Mouse (Mus musculus) right cerebral cortex, postnatal 10 days (tissue): ENCODE results near the gene Txndc16.
A peak's percentile ranks its signal among the peaks of the same experiment; 100 is the strongest.

Source experiments
- DNase-seq, 2 experiments: peaks; one replicate each; pipeline ENCODE4 v3.0.0; 2021; ENCODE audit warnings: low spot score in 2 of 2

Txndc16 gene

DNA sequence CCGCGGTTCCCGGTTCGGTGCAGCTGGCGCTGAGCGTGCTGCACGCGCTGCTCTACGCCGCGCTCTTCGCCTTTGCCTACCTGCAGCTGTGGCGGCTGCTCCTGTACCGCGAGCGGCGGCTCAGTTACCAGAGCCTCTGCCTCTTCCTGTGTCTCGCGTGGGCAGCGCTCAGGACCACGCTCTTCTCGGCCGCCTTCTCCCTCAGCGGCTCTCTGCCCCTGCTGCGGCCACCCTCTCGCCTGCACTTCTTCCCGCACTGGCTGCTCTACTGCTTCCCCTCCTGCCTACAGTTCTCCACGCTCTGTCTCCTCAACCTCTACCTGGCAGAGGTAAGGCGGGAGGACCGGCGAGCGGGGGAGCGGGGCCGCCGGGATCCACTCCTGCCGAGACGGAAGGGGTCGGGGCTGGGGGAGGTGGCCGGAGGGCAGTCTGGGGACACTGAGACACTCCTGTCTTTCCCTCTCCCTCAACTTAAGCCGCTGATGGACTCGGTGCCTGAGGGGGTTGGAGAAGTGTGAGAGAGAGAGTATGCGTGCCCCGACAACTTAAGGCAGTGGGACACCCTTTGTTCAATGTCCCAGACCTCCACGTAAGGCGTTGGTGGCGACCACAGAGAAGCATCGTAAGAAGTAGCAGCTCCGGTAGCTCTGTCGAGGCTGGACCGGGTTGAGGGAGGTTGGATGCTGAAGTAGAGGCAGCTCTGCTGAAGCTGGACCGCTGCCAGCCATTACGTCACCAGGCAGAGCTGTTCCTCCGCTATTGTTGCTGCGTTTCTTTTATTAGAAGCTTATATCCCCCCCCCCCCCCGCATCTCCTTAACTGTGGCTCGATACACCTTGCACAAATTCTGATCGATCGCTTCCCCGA lies at the start of gene Txndc16:
TSS of gene Txndc16 (minus strand) at position 239 of the 867 bp plus-strand sequence.
- DNase-seq = peak; percentile 91

DNA sequence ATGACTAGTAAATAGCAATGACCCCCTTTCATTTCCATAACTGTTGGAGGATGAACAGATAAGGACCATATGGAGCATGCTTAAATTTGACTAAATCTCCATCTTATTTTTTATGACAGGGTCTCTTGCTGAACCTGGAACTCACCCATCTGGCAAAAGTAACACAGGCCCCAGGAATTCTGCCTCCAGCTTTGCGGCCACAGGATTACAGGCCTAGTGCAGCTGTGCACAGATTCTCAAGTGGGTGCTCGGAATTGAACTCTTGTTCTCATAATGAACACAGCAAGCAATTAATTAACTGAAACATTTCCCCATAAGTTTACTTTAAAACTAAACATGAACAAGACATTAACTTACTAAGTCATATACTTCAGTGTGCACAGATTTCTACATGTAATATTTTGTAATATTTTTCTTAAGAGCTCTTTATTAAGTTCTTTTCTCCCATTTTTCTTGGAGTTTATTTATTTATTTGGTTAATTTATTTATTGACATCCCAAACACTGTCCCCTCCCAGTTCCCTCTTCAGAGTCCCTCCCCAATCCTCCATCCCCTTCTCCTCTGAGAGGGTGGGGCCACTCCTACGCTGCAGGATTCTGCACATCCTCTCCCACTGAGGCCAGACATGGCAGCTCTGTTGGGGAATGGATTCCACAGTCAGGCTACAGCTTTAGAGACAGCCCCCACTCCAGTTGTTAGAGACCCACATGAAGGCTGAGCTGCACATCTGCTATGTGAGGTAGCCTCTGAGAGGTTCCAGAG lies 43.9 kb upstream of the Txndc16 start:
- no peak for DNase-seq

DNA sequence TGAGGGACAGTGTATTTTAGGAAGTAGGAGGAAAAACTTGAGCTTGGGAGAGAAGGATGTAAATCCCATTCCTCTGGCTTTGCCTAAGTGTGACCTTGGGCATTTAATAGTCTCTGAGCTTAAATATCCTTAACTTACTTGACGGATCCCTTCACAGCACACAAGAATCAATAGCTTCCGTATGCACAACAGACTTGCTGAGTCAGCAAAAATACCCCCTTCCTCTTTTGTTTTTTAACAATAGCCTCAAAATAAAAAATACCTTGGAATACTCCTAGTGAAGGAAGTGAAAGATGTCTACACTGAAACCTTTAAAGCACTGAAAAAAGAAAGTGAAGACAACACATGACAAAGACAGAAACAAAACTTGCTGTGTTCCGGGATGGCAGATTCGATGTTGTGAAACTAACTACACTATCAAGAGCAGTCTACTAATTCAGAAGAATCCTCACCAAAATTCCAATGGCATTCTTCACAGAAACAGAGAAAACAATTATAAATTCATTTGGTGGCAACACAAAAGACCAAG lies 31.5 kb upstream of the Txndc16 start:
- DNase-seq = no peak

DNA sequence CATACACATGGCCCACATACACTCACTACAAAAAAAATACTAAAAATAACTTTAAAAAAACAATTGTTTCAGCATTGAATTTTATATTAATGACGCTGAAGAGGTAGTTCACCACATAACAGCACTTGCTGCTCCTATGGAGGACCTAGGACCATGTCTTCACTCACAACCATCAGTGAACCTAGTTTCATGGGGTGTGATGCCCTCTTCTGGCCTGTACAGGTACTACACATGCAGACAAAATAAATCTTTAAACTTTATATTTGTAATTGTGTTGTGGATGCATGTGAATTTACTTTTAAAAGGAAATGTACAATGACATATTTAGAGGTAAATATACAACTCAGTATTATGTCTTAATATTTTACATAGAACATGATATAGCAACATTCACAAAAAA lies 21.5 kb upstream of the Txndc16 start:
- DNase-seq = no peak

DNA sequence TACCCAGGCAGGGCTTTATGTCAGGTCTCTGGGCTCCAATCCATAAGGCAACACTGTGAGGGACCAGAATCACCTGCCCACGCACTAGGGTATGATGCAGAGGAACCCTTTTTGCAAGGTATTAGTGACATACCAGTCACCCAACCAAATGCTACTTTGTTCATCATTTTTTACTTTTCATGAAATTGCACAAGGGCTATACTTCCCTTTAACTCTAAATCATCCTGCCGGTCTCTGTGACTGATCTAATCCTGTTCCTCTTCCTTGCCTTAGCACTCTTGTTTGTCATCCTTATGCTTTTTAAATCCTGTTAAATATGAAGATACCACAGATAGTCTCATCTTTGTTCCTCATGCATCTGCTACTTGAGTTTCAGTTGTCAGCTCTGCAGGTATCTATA lies 18.9 kb upstream of the Txndc16 start:
- DNase-seq = no peak

DNA sequence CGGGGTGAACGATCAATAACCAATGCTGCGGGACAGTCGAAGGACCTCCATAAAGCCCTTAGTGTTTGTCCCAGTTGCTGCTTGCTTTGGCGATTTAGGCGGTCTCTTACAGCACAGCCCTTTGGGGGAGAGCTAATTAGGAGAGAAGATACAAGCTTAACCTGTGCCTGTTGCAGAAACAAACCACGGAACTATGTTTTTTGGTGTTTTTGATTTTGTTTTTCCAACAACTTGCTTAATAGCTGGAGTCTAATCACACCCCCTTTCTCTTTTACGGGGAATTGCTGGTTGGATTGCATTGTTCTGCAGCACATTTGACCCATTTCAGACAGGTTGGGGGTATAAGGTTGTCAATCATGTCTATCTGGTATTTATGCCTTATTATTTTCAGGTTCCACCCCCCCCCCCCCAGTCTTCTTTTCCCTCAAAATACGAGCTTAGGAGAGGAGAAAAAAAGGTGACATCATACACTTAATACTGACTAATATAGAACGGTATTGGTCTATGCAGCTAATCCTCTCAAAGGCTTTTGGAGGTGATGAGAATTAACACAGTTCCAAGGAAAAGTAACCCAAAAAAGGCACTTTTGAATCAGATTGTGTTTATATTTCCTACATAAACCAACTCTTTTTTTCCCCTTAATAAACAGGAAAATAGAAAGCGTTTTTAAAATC lies 966 bp upstream of the Txndc16 start:
- no peak for DNase-seq

DNA sequence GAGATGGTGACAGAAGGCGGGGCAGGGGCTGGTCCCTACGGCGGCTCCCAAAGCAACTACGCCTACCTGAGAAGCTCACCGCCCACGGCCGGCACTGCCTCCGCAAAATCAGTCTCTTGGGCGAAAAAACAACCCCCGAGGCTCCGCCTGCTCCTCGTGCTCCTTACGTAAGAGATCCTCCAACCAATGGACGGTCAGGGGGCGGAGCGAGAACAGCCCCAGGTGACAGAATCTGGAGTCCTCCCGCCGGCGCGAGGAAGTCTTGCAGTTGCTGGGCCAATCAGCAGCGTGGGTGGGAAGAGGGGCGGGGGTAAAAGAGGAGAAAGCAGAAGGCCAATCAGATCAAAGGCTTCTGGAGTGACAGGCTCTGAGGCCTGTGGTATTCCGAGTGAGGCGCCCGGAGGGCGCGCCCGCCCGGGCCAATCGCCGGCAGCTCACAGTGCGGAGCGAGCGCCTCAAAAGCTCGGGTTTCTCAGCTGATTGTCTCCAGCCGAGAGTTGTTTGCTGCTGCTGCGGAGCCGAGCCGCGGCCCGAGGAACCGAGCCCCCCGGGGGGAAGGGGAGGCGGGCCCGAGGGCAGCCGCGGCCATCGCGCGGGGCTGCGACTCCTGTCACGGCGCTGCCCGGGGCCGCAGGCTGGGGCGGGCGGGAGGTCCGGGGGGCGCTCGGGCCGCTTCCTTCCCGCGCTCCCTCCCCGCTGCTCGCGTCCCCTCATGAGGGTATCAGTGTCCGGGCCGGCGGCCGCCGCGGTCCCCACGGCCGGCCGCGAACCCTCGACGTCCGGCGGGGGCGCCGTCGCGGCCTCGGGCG lies 643 bp downstream of the Txndc16 start, which contains the start of gene Gpr137c:
TSS of gene Gpr137c (plus strand) at position 437 of the 809 bp plus-strand sequence.
- DNase-seq = peak; percentile 99 to 100

DNA sequence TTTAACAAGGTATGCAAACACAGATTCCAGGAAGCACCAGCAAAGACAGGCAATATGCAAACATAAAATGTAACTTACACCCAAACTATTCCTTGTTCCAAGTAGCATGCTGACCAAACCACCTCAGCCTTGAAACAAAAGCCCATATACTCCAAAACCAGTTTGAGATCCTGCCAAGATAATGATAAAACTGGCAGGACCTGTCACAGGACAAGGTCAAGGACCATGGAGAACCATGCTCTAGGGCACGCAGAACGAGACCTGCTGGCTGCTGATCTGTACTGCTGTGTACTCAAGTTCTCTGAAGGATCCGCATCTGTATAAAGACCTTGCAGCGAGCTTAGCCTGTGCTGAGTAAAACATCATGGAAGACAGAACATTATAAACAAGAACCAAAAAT lies 2.4 kb downstream of the Txndc16 start:
- peak in 1 of 2 experiments; percentile 32 for DNase-seq

DNA sequence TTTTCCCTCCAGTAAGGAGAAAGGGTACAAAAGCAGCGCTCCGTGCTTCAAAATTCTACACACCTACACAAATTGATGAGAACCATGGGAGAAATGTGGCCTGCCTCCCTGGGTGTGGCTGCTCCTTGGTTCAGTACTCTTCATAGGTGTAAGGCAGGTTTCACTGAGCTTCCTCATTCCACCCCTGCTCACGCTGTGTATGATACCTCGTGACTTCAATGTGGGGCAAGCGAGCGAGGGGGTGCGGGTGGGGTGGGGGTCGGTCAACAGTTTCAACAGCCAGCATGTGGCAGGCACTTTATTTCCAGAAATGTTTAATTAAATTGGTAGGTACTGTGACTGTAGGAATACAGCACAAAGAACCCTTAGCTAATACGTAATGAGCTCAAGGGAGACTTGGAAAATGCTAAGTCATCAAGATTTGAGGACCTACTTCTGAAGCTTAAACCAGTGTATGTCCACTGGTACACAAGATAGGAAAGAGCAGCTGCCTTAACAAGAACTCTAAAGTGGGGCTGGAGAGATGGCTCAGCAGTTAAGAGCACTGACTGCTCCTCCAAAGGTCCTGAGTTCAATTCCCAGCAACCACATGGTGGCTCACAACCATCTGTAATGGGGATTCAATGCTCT lies 3.3 kb downstream of the Txndc16 start:
- DNase-seq = no peak

DNA sequence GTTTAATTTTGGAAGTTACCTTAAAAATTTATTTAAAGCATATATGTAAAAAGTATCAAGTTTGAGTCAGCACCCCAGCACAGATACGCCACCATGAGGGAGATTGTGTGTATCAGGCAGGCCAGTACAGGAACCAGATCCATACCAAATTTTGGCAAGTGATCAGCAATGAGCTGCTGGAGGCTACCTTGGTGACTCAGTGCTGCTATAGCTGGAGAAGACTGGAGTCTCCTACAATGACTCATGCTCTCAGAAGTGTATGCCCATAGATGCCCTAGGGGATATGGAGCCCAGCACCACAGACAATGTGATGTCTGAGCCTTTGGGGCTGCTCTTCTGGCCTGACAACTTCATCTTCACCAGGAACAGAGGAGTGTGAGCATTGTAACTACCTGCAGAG lies 8.7 kb downstream of the Txndc16 start:
- no peak for DNase-seq

DNA sequence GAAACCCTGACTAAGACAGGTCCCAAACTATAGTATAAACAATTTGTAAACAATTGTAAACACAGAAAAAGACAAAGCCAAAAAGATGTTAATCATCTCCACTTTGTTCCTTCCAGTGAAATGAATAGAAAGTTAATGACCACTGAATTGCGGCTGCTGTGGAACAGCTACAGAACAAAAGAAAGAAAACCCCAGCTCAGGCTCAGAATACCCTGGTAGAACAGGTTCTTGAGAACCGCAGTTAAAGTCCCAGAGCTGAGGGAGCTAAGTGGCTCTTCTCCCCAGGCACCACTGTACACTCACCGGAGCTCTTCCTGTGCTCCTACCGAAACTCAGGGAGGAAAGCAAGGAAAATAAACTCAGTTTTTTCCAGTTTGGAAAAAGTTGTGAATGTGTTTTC lies 9.4 kb downstream of the Txndc16 start:
- no peak for DNase-seq

DNA sequence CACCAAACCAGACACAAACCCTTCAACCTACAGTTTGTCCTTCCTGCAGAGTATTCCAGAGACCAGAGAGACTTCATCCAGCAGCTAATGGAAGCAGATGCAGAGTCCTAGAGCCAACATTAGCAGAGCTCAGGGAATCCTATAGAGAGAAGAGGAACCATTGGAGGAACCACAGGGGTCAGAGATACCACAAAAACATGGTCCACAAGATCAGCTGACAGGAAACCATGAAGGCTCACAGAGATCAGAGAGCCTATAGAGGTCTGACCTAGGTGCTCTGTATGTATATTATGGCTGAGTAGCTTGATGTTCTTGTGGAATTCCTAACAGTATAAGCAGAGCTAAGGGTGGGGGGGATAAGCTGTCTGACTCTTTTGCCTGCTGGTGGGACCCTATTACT lies 19.5 kb downstream of the Txndc16 start:
- DNase-seq = no peak

DNA sequence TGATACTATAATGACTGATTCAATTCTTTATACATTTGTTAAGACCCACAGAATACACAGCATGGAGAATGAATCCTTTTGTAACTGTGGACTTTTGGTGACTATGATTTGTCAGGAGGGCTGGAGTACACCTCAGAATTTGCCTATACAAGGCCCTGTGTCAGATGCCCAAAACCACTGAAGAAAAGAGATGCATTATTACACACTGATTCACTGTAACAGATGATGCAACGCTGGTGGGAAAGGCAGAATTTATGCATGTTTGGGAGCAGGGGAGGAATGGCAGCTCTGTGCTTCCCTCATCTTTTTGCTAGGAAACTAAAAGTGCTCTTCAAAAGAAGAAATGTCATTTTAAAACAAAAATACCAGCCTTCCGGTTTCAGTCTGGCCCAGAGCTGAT lies 29.1 kb downstream of the Txndc16 start:
- no peak for DNase-seq

DNA sequence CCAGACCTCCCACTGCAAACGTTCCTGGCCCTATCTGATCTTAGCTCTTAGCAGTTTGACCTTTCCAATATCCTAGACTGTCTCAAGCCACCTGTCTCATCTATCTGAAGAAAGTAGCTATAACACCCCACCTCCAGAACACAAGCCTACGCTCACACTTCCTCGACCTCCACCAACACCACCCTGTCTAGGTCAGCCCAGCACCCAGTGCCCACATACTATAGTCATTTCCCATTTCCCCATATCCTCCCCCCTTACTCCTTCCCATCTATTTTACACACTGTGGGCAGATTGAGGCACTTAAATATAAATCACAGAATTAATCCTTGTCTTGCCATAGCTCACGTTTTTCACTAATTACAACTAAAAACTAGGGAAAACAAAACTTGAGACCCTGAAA lies 38.5 kb downstream of the Txndc16 start:
- DNase-seq = no peak

DNA sequence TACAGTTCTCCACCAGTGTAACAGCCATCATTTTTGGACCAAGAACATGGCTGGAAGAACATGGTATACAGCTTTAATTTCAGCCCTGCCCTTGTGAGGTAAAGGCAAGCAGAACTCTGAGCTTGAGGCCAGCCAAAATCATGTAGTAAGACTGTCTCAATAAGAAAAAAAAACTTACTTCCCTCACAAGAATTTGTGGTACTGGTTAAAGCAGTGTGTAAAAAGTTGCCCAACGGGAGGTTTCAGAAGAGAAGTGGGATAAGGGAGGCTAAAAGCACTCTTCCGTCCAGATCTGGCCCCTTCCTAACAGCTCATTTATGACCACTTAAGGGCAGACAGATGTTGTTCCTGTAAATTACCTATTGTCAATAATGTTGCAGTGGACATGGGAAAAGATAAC lies 40.5 kb downstream of the Txndc16 start:
- no peak for DNase-seq

DNA sequence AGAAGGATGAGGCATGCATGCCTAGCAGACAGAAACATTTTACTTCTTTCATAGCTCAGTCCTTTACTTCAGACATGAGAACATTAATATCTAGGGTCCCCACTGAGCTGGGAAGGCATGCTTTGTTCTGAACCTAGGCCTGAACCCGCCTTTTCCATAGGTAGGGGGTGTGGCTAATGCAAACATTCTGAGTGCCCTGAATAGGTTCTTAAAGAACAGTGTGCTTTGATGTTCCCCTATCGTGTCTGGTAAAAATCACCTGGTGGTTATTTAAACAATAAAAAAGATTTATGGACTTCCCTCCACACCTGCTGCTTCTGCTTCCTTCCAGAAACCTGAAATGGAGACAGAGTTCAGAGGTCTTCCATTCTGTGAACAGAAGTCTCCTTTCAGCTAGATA lies 40.9 kb downstream of the Txndc16 start:
- no peak for DNase-seq

DNA sequence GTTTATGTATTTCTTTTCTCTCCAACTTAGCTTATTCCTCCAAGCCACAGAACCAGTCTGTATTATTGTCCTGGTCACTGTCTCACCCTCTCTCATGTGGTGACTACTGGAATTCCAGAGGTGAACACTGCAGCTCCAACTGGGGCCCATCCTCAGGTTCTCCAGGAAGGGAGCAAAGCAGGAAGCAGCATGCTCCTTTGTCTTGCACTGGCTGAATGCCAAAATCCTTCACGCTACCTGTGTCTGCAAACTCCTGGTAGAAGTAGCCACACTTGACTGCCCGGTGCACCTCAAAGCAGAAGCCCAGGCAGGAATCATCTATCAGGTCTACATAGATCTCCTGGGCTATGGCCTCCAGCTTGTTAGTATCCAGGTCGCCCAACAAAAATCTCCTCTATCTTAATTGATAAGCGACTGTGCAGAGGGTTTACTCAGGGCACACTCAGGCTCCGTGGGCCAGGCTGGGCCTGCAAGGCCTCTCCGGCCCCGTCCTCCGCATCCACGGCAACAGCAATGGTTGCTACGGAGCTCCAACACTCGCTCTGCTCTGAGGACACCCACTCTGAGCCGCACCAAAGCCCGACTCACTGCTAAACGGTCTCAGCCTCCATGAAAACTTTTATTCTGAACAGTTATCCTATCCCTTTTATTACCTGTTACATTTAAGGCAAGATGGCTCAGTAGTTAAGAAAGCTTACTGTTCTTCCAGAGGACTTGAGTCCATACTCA lies 45.0 kb downstream of the Txndc16 start:
- DNase-seq = no peak

DNA sequence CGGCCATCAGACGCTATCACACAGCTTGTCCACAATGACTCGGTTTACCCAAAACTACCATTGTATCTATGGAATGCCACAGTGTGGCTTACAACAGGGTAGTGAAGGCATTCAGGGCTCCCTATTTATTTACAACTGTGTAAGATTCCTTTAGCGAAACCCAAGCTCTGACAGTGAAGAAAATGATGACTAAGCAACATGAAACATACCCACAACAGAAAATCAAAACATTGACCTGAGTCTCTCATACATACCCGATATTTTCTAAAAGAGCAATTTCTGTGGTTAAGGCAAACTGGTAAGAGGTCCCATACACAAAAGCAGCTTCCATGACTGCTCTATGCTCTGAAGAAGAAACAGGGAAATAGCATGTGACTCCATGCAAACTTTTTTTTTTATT lies 47.9 kb downstream of the Txndc16 start:
- no peak for DNase-seq

DNA sequence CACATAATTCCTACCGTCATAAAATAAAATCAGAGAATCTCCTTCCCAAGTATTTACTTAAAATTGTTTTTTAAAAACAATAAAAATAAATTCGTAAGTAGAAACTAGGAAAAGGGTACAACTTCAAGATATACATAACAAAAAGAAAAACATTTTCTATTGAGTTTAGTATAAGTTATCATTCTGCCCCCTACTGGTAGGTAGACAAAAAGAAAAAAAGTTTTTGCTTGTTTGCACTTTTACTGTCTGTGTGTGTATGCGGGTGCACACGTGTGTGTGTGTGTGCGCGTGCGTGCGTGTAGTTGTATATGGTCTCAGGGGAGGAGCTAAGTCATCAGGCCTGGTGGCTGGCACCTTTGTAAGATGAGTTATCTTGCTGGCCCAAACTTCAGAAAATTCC lies 52.8 kb downstream of the Txndc16 start:
- no peak for DNase-seq

DNA sequence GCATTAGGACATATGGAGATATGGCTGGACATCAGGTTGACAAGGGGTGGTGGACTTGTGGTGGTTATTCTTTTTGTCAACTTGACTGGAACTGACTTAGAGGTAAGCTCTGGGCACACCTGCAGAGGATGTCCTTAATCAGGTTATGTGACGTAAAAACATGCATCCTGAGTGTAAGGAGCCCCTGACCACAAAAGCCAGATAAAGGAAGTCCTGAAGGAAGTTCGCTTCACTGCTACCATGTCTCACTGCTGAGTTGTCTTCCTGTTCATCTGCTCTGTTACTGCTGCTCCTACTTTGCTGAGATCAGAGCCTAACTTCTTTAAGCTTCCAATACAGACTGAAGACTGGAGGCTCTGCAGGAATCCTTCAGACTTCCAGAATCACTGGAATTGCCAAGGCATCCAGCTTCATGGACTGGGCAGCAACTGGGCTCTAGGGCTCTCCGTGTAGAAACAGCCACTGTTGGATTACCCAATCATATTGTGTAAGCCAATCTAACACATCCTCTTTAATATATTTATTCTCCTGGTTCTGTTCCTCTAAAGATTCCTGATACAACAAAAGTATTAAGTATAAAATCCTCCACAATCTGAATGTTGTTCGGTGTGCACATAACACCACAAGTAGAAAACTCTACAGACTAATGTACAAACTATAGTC lies 64.5 kb downstream of the Txndc16 start:
- no peak for DNase-seq
